Mouse (Mus musculus) intestine, embryonic 15.5 days (tissue): Measurements from ENCODE around the gene Lta. TPM values are rescaled to one million over a fixed set of nuclear protein-coding genes. Genes with fewer than 3 reads are reported as not detected.

Experiments
- ATAC-seq: fragments of 200-750 bp; cut with Nextera tagmentation; 2 replicates; pipeline ENCODE4 v1.8.0; 2017; ENCODE audit warnings: moderate TSS enrichment, moderate library complexity
- H3K27ac ChIP-seq: fragments of 300-500 bp; sonication (generic); 2 replicates; pipeline ENCODE4 v1.5.1; 2015; ENCODE audit warnings: mild to moderate bottlenecking, inconsistent platforms
- H3K27me3 ChIP-seq: fragments of 300-500 bp; sonication (generic); replicated peaks from 2 replicates; pipeline ENCODE4 v1.6.1; 2015; ENCODE audit warnings: inconsistent platforms
- H3K36me3 ChIP-seq: fragments of 300-500 bp; sonication (generic); 2 replicates; pipeline ENCODE4 v1.6.1; 2015; ENCODE audit warnings: inconsistent platforms
- H3K4me1 ChIP-seq: fragments of 300-500 bp; sonication (generic); replicated peaks from 2 replicates; pipeline ENCODE4 v1.6.1; 2015; ENCODE audit warnings: inconsistent platforms
- H3K4me2 ChIP-seq: fragments of 300-500 bp; sonication (generic); replicated peaks from 2 replicates; pipeline ENCODE4 v1.6.1; 2015; ENCODE audit warnings: mild to moderate bottlenecking, inconsistent platforms
- H3K4me3 ChIP-seq: fragments of 300-500 bp; sonication (generic); replicated peaks from 2 replicates; pipeline ENCODE4 v1.5.1; 2015; ENCODE audit warnings: inconsistent platforms
- H3K9ac ChIP-seq: fragments of 300-500 bp; sonication (generic); 2 replicates; pipeline ENCODE4 v1.6.1; 2015; ENCODE audit warnings: inconsistent platforms
- H3K9me3 ChIP-seq: fragments of 300-500 bp; sonication (generic); 2 replicates; pipeline ENCODE4 v1.6.1; 2016; ENCODE audit warnings: inconsistent platforms
- WGBS: fragments of 180-500 bp; shearing (Covaris S2); methylation state at CpG from one replicate; pipeline ENCODE4 v1.1.7; 2015; 5-methylcytosine and 5-hydroxymethylcytosine counted together
- polyA plus RNA-seq: library from polyadenylated mRNA; unstranded; fragments of >200 nt; fragmentation: Nextera tagmentation; extraction: Ambion mirVana; gene quantifications from 2 replicates; pipeline ENCODE4 v1.2.1, GENCODE M21; 2015

Lta gene
- polyA plus RNA-seq, 1 experiment from 2014 or later: 1.1 TPM

DNA sequence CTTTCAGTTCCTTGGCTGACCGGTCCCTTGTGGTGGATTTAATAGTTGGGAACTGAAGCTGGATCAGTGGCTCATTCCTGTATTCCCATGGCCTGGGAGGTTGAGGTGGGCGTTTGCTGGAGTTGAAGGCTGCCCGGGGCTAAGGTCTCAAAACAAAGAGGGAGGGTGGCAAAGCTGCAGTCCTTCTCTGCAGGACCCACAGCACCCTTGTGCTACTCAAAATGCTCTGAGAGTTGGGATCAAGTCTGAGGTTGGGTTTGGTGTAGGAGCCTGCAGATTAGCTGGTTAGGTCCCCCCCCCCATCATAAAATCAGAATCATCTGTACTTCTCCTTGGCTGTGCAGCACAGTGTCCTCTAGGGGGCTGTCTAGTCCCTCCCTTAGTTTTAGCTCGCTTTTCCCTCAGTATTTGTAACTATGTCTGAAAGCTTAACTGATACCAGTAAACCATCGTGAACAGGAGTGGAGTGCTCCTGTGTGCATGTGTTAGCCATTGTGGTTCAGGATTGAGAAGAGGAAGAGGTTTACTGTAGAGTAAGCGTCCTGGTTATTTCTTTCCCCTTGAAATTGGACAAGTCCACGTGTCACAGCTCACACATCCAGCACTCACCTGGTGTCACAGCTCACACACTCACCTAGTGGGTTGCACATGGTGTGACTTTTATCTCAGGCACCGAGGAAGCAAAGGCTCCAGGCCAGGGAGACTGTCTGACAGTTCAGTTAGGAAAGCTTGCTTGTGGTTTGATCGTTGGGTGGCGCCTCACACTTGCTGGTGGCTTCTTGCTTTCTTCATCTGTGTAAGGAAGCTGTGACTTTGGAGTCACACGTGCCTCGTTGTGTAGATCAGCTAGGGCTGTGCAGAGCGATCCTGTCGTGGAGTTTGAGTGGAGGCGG lies 40.8 kb upstream of the Lta start:
- no peak overlapping the region for H3K9ac ChIP-seq
- no peaks in the 10 kb centered on the region for H3K9me3 ChIP-seq
- 79% methylated on average over 15 of the region's 15 CpGs for WGBS
- H3K4me2 ChIP-seq: peak overlapping the region; percentile 88; the same call in 1 of the 2 replicates
- H3K4me3 ChIP-seq: no peak overlapping the region
- no peak for ATAC-seq
- H3K4me1 ChIP-seq: peaks cover 32% of the 10 kb centered on the region
- H3K27ac ChIP-seq: no peak overlapping the region
- H3K27me3 ChIP-seq: no peaks in the 10 kb centered on the region
- H3K36me3 ChIP-seq: peaks cover 69% of the 10 kb centered on the region

DNA sequence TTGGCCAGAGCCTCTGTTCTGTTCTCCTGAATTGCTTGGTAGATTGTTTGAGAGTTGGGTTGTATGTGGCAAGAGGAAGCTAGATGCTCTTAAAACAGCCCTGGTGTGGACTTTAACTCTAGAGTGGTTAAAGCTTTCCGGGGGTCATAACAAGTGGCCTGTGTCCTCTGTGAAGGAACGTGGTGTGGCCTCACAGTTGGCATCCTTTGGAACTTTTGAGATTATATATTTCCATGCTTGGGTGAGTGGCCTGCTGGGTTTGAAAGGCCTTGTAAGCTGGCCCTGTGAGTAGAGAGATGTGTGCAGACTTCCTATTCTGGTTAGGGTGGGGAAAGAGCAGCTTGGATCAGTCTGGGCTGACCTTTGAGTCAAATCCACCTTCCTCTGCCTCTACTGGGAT lies 39.8 kb upstream of the Lta start:
- Histone ChIP-seq H3K36me3 (peaks cover 59% of the 10 kb centered on the region), H3K27ac (0 out of 2 replicates have a peak overlapping the region, but pooled peaks have one; percentile 5), H3K4me1 (peaks cover 39% of the 10 kb centered on the region), H3K4me2 (peak overlapping the region; percentile 88), H3K9me3 (no peaks in the 10 kb centered on the region), H3K9ac (peak overlapping the region; percentile 21; the same call in 1 of the 2 replicates), H3K4me3 (peak overlapping the region; percentile 73; the same call in 1 of the 2 replicates), H3K27me3 (no peaks in the 10 kb centered on the region)
- ATAC-seq: no peak
- WGBS: 53% methylated on average over 2 of the region's 2 CpGs

DNA sequence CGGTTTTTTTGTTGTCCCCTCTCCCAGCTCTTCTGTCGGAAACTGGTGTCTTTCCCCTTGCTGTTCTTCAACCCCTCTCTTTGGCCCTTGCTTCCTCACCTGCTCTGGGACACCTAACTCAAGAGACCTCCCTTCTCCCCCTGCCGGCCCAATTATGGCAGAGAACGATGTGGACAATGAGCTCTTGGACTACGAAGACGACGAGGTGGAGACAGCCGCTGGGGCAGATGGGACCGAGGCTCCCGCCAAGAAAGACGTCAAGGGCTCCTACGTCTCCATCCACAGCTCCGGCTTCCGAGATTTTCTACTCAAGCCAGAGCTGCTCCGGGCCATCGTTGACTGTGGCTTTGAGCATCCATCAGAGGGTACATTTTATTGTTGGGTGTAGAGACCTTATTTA lies 37.9 kb upstream of the Lta start:
- no peak for ATAC-seq
- peak overlapping the region; percentile 88 for H3K4me2 ChIP-seq
- no peaks in the 10 kb centered on the region for H3K9me3 ChIP-seq
- peaks cover 36% of the 10 kb centered on the region for H3K4me1 ChIP-seq
- H3K36me3 ChIP-seq: peaks cover 42% of the 10 kb centered on the region
- H3K4me3 ChIP-seq: peak overlapping the region; percentile 73
- peak overlapping the region; percentile 98 for H3K9ac ChIP-seq
- peak overlapping the region; percentile 96; the same call in 1 of the 2 replicates for H3K27ac ChIP-seq
- 2% methylated on average over 16 of the region's 16 CpGs for WGBS
- no peaks in the 10 kb centered on the region for H3K27me3 ChIP-seq

DNA sequence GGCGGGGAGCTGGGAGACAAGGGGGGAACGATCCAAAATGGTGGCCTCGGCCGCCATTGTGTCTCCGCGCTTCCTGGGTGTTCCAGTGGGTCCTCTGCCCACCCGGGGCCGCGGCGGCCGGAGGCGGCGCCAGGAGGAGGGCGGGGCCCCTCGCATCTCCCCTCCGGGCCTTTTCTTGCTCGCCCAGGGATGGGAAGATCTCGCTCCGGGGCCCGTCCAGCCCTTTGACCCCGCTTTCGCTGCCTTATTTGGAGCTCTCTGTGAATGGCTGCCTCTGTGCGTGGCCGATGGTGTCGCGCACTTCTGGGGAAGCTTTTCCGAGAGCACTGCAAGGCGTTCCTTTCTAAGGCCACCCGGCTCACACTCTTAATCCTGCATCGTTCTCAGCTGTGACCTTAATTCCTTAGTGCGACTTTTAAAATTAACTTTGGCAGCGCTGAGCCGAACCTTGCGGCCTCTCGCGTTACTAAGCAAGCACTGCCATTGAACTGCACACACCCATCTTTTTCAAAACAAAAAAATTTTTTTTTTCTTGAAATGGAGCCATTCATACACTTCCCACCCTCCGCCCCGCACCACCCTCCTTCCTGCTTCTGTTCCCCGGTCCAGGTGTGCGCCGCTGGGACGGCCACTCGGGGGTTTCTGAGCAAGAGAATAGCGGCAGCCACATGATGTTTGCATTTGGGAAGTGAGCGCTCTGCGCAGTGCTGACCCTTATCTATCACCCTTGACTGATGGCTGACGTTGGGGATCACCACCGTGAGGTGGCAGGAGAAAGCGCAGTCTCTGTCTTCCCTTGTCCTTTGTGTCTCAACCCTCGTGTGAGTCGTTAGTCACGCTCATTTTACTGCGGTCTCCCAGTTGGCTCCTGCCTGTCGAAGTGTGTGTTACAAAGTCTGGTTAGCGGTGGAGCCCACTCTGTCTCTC lies 37.1 kb upstream of the Lta start:
- H3K4me1 ChIP-seq: peaks cover 34% of the 10 kb centered on the region
- H3K4me2 ChIP-seq: peak overlapping the region; percentile 88
- peak; percentile 59 for ATAC-seq
- peak overlapping the region; percentile 73 for H3K4me3 ChIP-seq
- H3K9me3 ChIP-seq: no peaks in the 10 kb centered on the region
- peaks cover 35% of the 10 kb centered on the region for H3K36me3 ChIP-seq
- H3K27me3 ChIP-seq: no peaks in the 10 kb centered on the region
- under 1% methylated on average over 55 of the region's 55 CpGs for WGBS
- peak overlapping the region; percentile 98 for H3K9ac ChIP-seq
- H3K27ac ChIP-seq: peak overlapping the region; percentile 96

DNA sequence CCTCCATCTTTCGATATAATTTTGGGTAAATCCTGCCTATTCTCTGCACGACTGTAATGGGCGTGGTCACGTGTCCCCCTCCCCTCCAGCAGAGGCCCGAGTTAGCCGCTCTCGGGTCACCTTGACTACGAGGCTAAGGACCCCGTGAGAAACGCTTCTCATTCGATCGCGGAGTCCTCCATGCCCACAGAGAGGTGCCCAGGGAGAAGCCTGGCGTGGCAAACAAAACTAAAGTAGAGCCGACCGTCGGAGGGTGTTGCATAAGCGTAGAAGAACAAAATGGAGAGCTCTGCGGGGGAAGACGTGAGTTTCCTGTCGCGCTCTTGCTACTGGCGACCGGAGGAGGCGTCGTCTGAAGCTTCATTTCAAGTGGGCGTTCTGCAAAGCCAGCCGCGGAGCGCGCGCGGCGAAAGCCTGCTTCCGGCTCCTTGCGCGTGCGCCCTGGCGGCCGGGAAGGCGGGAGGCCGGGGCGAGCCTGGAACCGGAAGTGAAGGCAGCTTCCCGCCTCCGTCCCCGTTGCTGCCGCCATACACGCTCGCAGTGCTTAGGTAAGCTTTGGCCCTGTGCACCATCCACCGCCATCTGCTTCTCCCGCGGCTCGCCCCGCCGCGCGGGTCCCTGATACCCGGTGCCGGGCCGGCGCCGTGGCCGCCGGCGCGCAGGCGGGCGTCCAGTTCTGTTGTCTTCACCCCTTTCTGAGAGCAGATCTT lies 36.3 kb upstream of the Lta start, which contains the start of gene Ddx39b:
TSS of gene Ddx39b (plus strand) at position 442 of the 710 bp plus-strand sequence.
- under 1% methylated on average over 69 of the region's 69 CpGs for WGBS
- ATAC-seq: peak; percentile 93
- Histone ChIP-seq H3K27me3 (no peaks in the 10 kb centered on the region), H3K4me2 (peak within 1 kb of the TSS; percentile 88), H3K4me3 (peak within 1 kb of the TSS; percentile 73), H3K4me1 (peaks cover 37% of the 10 kb centered on the region), H3K9me3 (no peaks in the 10 kb centered on the region), H3K27ac (peak within 1 kb of the TSS; percentile 96), H3K9ac (peak within 1 kb of the TSS; percentile 98), H3K36me3 (peaks cover 27% of the 10 kb centered on the region)

DNA sequence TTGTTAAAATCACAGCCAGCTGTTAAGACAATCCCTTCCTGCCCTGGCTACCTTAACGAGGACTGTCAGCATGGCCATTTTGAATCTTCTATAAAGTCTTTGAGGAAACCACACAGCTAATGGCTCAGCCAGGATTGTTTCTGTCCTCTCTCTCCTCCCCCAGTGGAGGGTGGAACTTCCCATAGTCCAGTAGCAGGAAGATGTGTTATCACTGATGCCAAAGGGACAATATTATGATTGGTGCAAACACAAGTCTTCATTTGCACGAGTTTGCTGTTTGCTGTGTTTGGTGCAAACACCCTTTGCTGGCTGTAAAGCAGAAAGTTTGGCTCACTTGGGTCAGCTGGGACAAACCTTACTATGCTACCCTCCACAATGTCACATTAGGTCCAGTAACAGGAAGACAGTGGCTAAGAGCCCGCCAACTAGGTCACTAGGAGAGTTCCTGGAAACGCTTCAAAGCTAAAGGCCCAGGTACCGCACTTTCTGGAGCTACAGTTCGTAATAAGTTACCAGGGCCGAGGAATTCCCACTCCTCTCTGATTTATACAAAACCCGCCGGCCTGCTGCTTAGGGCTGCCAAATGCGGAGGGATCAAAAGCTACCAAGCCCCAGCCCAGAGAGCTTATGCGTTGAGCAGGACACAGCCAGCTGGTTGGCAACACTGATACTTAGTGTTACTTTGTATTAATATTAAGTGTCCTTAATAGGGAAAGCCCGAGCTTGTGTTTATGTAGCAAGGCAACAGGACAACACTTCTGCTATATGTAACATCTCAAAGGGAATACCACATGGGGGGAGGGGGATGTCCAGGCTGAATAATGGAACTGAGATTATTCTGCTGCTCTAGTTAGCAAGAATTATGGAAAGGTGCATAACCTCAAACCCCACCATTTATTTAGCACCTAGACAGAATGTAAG lies 35.5 kb upstream of the Lta start:
- 26% methylated on average over 12 of the region's 12 CpGs for WGBS
- H3K27ac ChIP-seq: peak overlapping the region; percentile 96
- H3K9me3 ChIP-seq: no peaks in the 10 kb centered on the region
- peak overlapping the region; percentile 28; the same call in 1 of the 2 replicates for H3K9ac ChIP-seq
- H3K4me2 ChIP-seq: peak overlapping the region; percentile 88
- H3K27me3 ChIP-seq: no peaks in the 10 kb centered on the region
- H3K36me3 ChIP-seq: peaks cover 21% of the 10 kb centered on the region
- peak overlapping the region; percentile 73 for H3K4me3 ChIP-seq
- peaks cover 33% of the 10 kb centered on the region for H3K4me1 ChIP-seq
- ATAC-seq: no peak

DNA sequence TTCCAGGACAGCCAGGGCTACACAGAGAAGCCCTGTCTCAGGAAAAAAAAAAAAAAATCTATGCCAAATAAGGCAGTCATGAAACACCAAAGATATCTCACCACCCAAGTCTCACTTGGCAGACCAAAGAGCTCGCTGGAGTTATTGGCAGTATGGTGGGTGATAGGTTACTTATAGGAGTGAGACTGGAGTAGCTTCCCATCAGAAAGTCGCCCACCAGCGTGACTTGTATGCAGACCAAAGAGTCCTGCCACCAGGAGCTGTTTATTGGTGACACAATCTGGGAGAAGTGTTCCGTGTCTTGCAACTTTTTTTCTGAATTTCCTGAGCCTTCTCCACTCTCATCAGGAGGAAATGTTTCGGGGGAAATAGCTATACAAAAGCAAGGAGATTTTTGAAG lies 34.5 kb upstream of the Lta start:
- Histone ChIP-seq H3K4me3 (no peak overlapping the region), H3K27ac (0 out of 2 replicates have a peak overlapping the region, but pooled peaks have one; percentile 96), H3K36me3 (peaks cover 12% of the 10 kb centered on the region), H3K4me1 (peaks cover 24% of the 10 kb centered on the region), H3K27me3 (no peaks in the 10 kb centered on the region), H3K4me2 (no peak overlapping the region), H3K9me3 (no peaks in the 10 kb centered on the region), H3K9ac (no peak overlapping the region)
- no peak for ATAC-seq
- 83% methylated on average over 5 of the region's 5 CpGs for WGBS

DNA sequence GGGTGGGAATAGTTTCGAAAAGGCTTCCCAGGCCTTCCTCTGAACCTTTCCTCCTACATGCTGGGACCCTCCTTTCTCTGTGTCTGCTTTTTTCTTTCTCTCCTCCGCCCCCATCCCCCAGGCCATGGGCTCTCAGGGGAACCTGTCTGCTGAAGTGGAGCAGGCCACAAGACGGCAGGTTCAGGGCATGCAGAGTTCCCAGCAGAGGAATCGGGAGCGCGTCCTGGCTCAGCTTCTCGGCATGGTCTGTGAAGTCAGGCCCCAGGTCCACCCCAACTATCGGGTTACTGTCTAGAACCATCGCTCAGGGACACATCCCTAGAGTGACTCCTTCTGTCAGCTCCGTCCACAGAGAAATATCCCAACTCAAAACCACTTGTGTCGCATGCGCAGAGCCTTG lies 32.4 kb upstream of the Lta start:
- H3K4me2 ChIP-seq: no peak overlapping the region
- no peak overlapping the region for H3K4me3 ChIP-seq
- H3K9me3 ChIP-seq: no peaks in the 10 kb centered on the region
- no peak overlapping the region for H3K27ac ChIP-seq
- peaks cover 28% of the 10 kb centered on the region for H3K4me1 ChIP-seq
- no peaks in the 10 kb centered on the region for H3K27me3 ChIP-seq
- no peak for ATAC-seq
- WGBS: 94% methylated on average over 12 of the region's 12 CpGs
- no peak overlapping the region for H3K9ac ChIP-seq
- no peaks in the 10 kb centered on the region for H3K36me3 ChIP-seq

DNA sequence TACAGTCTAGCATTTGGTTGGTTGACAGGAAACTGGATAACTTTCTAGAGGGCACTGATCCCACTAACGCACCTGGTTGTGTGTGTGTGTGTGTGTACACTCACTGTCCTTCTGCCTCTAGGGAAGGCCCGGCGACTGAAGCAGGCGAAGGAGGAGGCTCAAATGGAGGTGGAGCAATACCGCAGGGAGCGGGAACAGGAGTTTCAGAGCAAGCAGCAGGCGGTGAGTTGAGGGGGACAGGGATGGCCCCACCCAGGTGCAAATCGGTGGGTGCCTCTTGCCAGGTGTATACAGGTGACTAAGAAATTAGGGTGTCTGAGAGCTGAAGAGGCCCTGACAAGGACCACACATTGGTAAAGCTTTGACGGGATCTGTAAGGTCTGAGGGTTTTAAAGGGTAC lies 31.8 kb upstream of the Lta start:
- ATAC-seq: no peak
- Histone ChIP-seq H3K9me3 (no peaks in the 10 kb centered on the region), H3K36me3 (no peaks in the 10 kb centered on the region), H3K4me2 (no peak overlapping the region; the same call in 1 of the 2 replicates), H3K27me3 (no peaks in the 10 kb centered on the region), H3K4me3 (no peak overlapping the region), H3K9ac (no peak overlapping the region), H3K4me1 (peaks cover 31% of the 10 kb centered on the region), H3K27ac (no peak overlapping the region)
- WGBS: 77% methylated on average over 9 of the region's 9 CpGs

DNA sequence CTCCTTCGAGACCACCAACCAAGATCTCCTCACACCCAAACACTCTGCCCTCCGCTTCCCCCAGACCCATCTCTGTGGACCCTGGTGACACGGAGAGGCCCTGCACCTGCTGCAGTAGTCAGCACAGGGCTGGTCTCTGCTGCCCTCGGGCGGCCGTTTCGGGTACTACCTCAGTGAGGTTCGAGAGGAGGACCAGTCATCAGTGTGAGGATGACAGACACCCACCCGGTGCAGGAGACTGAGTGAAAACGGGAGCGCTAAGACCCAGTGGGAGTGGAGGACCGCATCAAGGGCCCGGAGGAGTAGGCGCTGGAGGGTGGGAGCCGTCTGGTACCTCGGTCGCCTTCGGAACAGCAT lies 31.2 kb upstream of the Lta start:
- 1% methylated on average over 18 of the region's 18 CpGs for WGBS
- peaks cover under 1% of the 10 kb centered on the region; the same call in 1 of the 2 replicates for H3K36me3 ChIP-seq
- peak overlapping the region; percentile 86 for H3K9ac ChIP-seq
- H3K9me3 ChIP-seq: no peaks in the 10 kb centered on the region
- peak; percentile 61 for ATAC-seq
- peak overlapping the region; percentile 57 for H3K4me3 ChIP-seq
- peak overlapping the region; percentile 98 for H3K27ac ChIP-seq
- H3K4me2 ChIP-seq: peak overlapping the region; percentile 88
- peaks cover 34% of the 10 kb centered on the region for H3K4me1 ChIP-seq
- H3K27me3 ChIP-seq: no peaks in the 10 kb centered on the region
